Mouse (Mus musculus): ENCODE measurements around the gene Fkbp9.

DNA sequence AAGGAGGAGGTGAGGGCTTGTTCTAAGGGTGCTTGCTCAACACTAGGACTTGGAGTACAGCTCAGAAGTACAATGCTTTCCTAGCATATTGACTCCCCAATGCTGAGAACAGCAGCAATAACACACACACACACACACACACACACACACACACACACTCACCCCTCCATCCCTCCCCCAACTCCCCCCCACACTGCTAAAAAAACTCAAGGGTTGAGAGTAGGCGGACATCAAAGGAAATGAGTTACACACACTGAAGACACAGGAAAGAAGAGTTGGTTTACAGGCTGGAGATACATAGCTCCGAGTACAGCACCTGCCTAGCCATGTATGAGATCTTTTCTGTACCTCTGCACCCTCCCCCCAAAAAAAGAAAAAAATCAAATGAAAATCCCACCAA, 84.4 kb downstream of the Fkbp9 start:
- TF ChIP-seq CTCF (IDR thresholded peaks at IDR 0.05; ENCODE audit: low read depth) (no peak), EP300 (optimal IDR thresholded peaks at IDR 0.05) (no peak)
